Mouse (Mus musculus) MEL (cell line): Measurements from ENCODE around the gene Mslnl. TPM values are rescaled to one million over a fixed set of nuclear protein-coding genes. Genes with fewer than 3 reads are reported as not detected.

ENCODE experiments used
- DNase-seq: peaks from one replicate; pipeline ENCODE4 v3.0.0; 2011; ENCODE audit warnings: low read depth, low spot score
- H3K27ac ChIP-seq: 2 replicates; pipeline ENCODE4 v1.5.1; 2012; ENCODE audit warnings: low read depth, mild to moderate bottlenecking, control low read depth, low read length, moderate library complexity; ENCODE audit not compliant: control insufficient read depth
- H3K27me3 ChIP-seq, 2 experiments: fragments of 150-350 bp in 1 of 2; sonication (generic) in 1 of 2; 2 replicates each; pipeline ENCODE4 v1.6.1; 2012; ENCODE audit warnings: low read length in 2 of 2, mild to moderate bottlenecking in 2 of 2, improper control_type of control experiment in 1 of 2, moderate library complexity in 1 of 2; ENCODE audit not compliant: insufficient read depth in 2 of 2, control insufficient read depth in 1 of 2
- H3K36me3 ChIP-seq, 2 experiments: 2 replicates each; pipeline ENCODE4 v1.6.1; 2012 to 2014; ENCODE audit warnings: low read length in 2 of 2, improper control_type of control experiment in 1 of 2, inconsistent platforms in 1 of 2, mild to moderate bottlenecking in 1 of 2; ENCODE audit not compliant: insufficient read depth in 2 of 2, control insufficient read depth in 1 of 2
- H3K4me1 ChIP-seq, 2 experiments: fragments of 150-350 bp in 1 of 2; sonication (generic) in 1 of 2; 2 replicates each; pipeline ENCODE4 v1.6.1; 2012; ENCODE audit warnings: low read length in 2 of 2, improper control_type of control experiment in 1 of 2, mild to moderate bottlenecking in 1 of 2; ENCODE audit not compliant: insufficient read depth in 2 of 2, control insufficient read depth in 1 of 2
- H3K4me3 ChIP-seq, 2 experiments: fragments of 150-350 bp in 1 of 2; sonication (generic) in 1 of 2; 2 replicates each; pipeline ENCODE4 v1.5.1; 2012; ENCODE audit warnings: low read depth in 2 of 2, low read length in 2 of 2, mild to moderate bottlenecking in 2 of 2, moderate library complexity in 2 of 2, control low read depth in 1 of 2, improper control_type of control experiment in 1 of 2; ENCODE audit not compliant: control insufficient read depth in 1 of 2, insufficient read depth in 1 of 2
- H3K79me2 ChIP-seq: 2 replicates; pipeline ENCODE4 v1.6.1; 2012; ENCODE audit warnings: mild to moderate bottlenecking, low read length, moderate library complexity; ENCODE audit not compliant: control insufficient read depth, poor library complexity, insufficient read depth
- H3K9ac ChIP-seq: 2 replicates; pipeline ENCODE4 v1.6.1; 2012; ENCODE audit warnings: low read depth, mild to moderate bottlenecking, control low read depth, low read length, moderate library complexity; ENCODE audit not compliant: control insufficient read depth, poor library complexity, severe bottlenecking
- H3K9me3 ChIP-seq: fragments of 150-350 bp; sonication (generic); replicated peaks from 2 replicates; pipeline ENCODE4 v1.6.1; 2012; ENCODE audit warnings: mild to moderate bottlenecking, low read length, improper control_type of control experiment, moderate library complexity; ENCODE audit not compliant: insufficient read depth
- BHLHE40 ChIP-seq: IDR thresholded peaks from 2 replicates; pipeline ENCODE4 v1.6.1; 2012; ENCODE audit warnings: low read depth, mild to moderate bottlenecking, inconsistent platforms, low read length, improper control_type of control experiment, borderline replicate concordance
- CHD1 ChIP-seq: IDR thresholded peaks from 2 replicates; pipeline ENCODE4 v1.6.1; 2012; ENCODE audit warnings: low read depth, mild to moderate bottlenecking, inconsistent platforms, low read length, improper control_type of control experiment
- CHD2 ChIP-seq: IDR thresholded peaks from 2 replicates; pipeline ENCODE4 v1.6.1; 2011; ENCODE audit warnings: low read length, improper control_type of control experiment
- CTCF ChIP-seq, 3 experiments: IDR thresholded peaks in 2 of 3; conservative IDR thresholded peaks in 1 of 3; 2 replicates each; pipeline ENCODE4 v1.5.1; 2011 to 2012; ENCODE audit warnings: low read length in 3 of 3, low read depth in 2 of 3, mild to moderate bottlenecking in 2 of 3, improper control_type of control experiment in 1 of 3, inconsistent platforms in 1 of 3, mixed read lengths in 1 of 3, moderate library complexity in 1 of 3; ENCODE audit not compliant: control insufficient read depth in 1 of 3, insufficient read depth in 1 of 3, poor library complexity in 1 of 3, severe bottlenecking in 1 of 3
- E2F4 ChIP-seq: IDR thresholded peaks from 2 replicates; pipeline ENCODE4 v1.6.1; 2011; ENCODE audit warnings: low read depth, low read length, improper control_type of control experiment, borderline replicate concordance
- ELF1 ChIP-seq: IDR thresholded peaks from 2 replicates; pipeline ENCODE4 v1.6.1; 2014; ENCODE audit warnings: low read depth, mild to moderate bottlenecking, inconsistent platforms, low read length, improper control_type of control experiment, moderate library complexity
- EP300 ChIP-seq, 2 experiments: IDR thresholded peaks; 2 replicates each; pipeline ENCODE4 v1.6.1; 2011; ENCODE audit warnings: improper control_type of control experiment in 2 of 2, low read length in 2 of 2, low read depth in 1 of 2, mild to moderate bottlenecking in 1 of 2
- ETS1 ChIP-seq: IDR thresholded peaks from 2 replicates; pipeline ENCODE4 v1.6.1; 2012; ENCODE audit warnings: low read depth, mild to moderate bottlenecking, inconsistent platforms, low read length, improper control_type of control experiment, moderate library complexity
- GABPA ChIP-seq: IDR thresholded peaks from 2 replicates; pipeline ENCODE4 v1.6.1; 2012; ENCODE audit warnings: low read depth, mild to moderate bottlenecking, inconsistent platforms, low read length, improper control_type of control experiment, moderate library complexity
- GATA1 ChIP-seq: IDR thresholded peaks from 2 replicates; pipeline ENCODE4 v1.6.1; 2011; ENCODE audit warnings: low read depth, low read length, improper control_type of control experiment
- HCFC1 ChIP-seq: IDR thresholded peaks from 2 replicates; pipeline ENCODE4 v1.6.1; 2012; ENCODE audit warnings: low read depth, mild to moderate bottlenecking, inconsistent platforms, low read length, improper control_type of control experiment, moderate library complexity
- JUND ChIP-seq: IDR thresholded peaks from 2 replicates; pipeline ENCODE4 v1.6.1; 2011; ENCODE audit warnings: low read depth, mild to moderate bottlenecking, improper control_type of control experiment, low read length
- KAT2A ChIP-seq: conservative IDR thresholded peaks from 2 replicates; pipeline ENCODE4 v1.6.1; 2012; ENCODE audit warnings: low read depth, low read length, improper control_type of control experiment, inconsistent platforms
- MAFK ChIP-seq: IDR thresholded peaks from 2 replicates; pipeline ENCODE4 v1.6.1; 2011; ENCODE audit warnings: low read depth, mild to moderate bottlenecking, low read length, improper control_type of control experiment, borderline replicate concordance
- MAX ChIP-seq: IDR thresholded peaks from 2 replicates; pipeline ENCODE4 v1.6.1; 2011; ENCODE audit warnings: low read length, improper control_type of control experiment
- MAZ ChIP-seq: IDR thresholded peaks from 2 replicates; pipeline ENCODE4 v1.6.1; 2012; ENCODE audit warnings: low read depth, mild to moderate bottlenecking, inconsistent platforms, low read length, improper control_type of control experiment
- MEF2A ChIP-seq: IDR thresholded peaks from 2 replicates; pipeline ENCODE4 v1.6.1; 2014; ENCODE audit warnings: low read depth, mild to moderate bottlenecking, inconsistent platforms, low read length, improper control_type of control experiment; ENCODE audit not compliant: poor library complexity, insufficient replicate concordance, severe bottlenecking; ENCODE audit errors: extremely low read depth
- MXI1 ChIP-seq: IDR thresholded peaks from 2 replicates; pipeline ENCODE4 v1.6.1; 2011; ENCODE audit warnings: mild to moderate bottlenecking, low read depth, low read length, improper control_type of control experiment
- MYB ChIP-seq: IDR thresholded peaks from 2 replicates; pipeline ENCODE4 v1.6.1; 2011; ENCODE audit warnings: mild to moderate bottlenecking, low read depth, low read length, improper control_type of control experiment
- MYC ChIP-seq: IDR thresholded peaks from 2 replicates; pipeline ENCODE4 v1.6.1; 2011; ENCODE audit warnings: low read depth, mild to moderate bottlenecking, low read length, improper control_type of control experiment, moderate library complexity
- NELFE ChIP-seq: IDR thresholded peaks from 2 replicates; pipeline ENCODE4 v1.6.1; 2011; ENCODE audit warnings: low read depth, low read length, improper control_type of control experiment
- NRF1 ChIP-seq: IDR thresholded peaks from 2 replicates; pipeline ENCODE4 v1.6.1; 2014; ENCODE audit warnings: low read depth, mild to moderate bottlenecking, inconsistent platforms, low read length, improper control_type of control experiment, moderate library complexity; ENCODE audit not compliant: poor library complexity, insufficient read depth, severe bottlenecking
- POLR2A ChIP-seq, 2 experiments: IDR thresholded peaks; 2 replicates each; pipeline ENCODE4 v1.6.1; 2011 to 2012; ENCODE audit warnings: low read length in 2 of 2, mild to moderate bottlenecking in 2 of 2, control low read depth in 1 of 2, improper control_type of control experiment in 1 of 2, low read depth in 1 of 2, moderate library complexity in 1 of 2; ENCODE audit not compliant: control insufficient read depth in 1 of 2, insufficient read depth in 1 of 2, poor library complexity in 1 of 2
- POLR2AphosphoS2 ChIP-seq: IDR thresholded peaks from 2 replicates; pipeline ENCODE4 v1.6.1; 2011; ENCODE audit warnings: low read length, improper control_type of control experiment
- POLR2AphosphoS5 ChIP-seq: IDR thresholded peaks from 2 replicates; pipeline ENCODE4 v1.6.1; 2012; ENCODE audit warnings: low read depth, borderline replicate concordance, mild to moderate bottlenecking, inconsistent platforms, low read length, moderate library complexity, mixed read lengths
- RAD21 ChIP-seq: IDR thresholded peaks from 2 replicates; pipeline ENCODE4 v1.6.1; 2011; ENCODE audit warnings: mild to moderate bottlenecking, low read depth, low read length, improper control_type of control experiment
- RCOR1 ChIP-seq: IDR thresholded peaks from 2 replicates; pipeline ENCODE4 v1.6.1; 2012; ENCODE audit warnings: low read depth, mild to moderate bottlenecking, inconsistent platforms, low read length, improper control_type of control experiment
- SIN3A ChIP-seq: IDR thresholded peaks from 2 replicates; pipeline ENCODE4 v1.6.1; 2012; ENCODE audit warnings: low read length, improper control_type of control experiment, inconsistent platforms
- SMC3 ChIP-seq: IDR thresholded peaks from 2 replicates; pipeline ENCODE4 v1.6.1; 2011; ENCODE audit warnings: low read depth, low read length, improper control_type of control experiment
- TAL1 ChIP-seq: IDR thresholded peaks from 2 replicates; pipeline ENCODE4 v1.6.1; 2012; ENCODE audit warnings: mild to moderate bottlenecking, inconsistent platforms, low read length, moderate library complexity, mixed read lengths
- TBP ChIP-seq: IDR thresholded peaks from 2 replicates; pipeline ENCODE4 v1.8.0; 2011; ENCODE audit warnings: low read depth, low read length, improper control_type of control experiment
- TCF12 ChIP-seq: IDR thresholded peaks from 2 replicates; pipeline ENCODE4 v1.6.1; 2014; ENCODE audit warnings: low read depth, mild to moderate bottlenecking, inconsistent platforms, low read length, improper control_type of control experiment, moderate library complexity
- UBTF ChIP-seq: IDR thresholded peaks from 2 replicates; pipeline ENCODE4 v1.6.1; 2012; ENCODE audit warnings: low read depth, mild to moderate bottlenecking, inconsistent platforms, low read length, improper control_type of control experiment, moderate library complexity, borderline replicate concordance; ENCODE audit not compliant: insufficient read depth
- USF1 ChIP-seq: IDR thresholded peaks from 2 replicates; pipeline ENCODE4 v1.6.1; 2014; ENCODE audit warnings: low read depth, mild to moderate bottlenecking, inconsistent platforms, low read length, improper control_type of control experiment, moderate library complexity
- ZC3H11A ChIP-seq: IDR thresholded peaks from 2 replicates; pipeline ENCODE4 v1.6.1; 2012; ENCODE audit warnings: low read depth, mild to moderate bottlenecking, inconsistent platforms, low read length, improper control_type of control experiment
- ZKSCAN1 ChIP-seq: IDR thresholded peaks from 2 replicates; pipeline ENCODE4 v1.6.1; 2012; ENCODE audit warnings: low read depth, mild to moderate bottlenecking, inconsistent platforms, low read length, improper control_type of control experiment, moderate library complexity
- ZMIZ1 ChIP-seq: IDR thresholded peaks from 2 replicates; pipeline ENCODE4 v1.6.1; 2012; ENCODE audit warnings: low read depth, mild to moderate bottlenecking, inconsistent platforms, low read length, improper control_type of control experiment, moderate library complexity
- polyA plus RNA-seq, 2 experiments: library from polyadenylated mRNA; stranded (reverse) in 1 of 2; unstranded in 1 of 2; fragments of >175 nt in 1 of 2; fragments of >200 nt in 1 of 2; gene quantifications; 2 replicates each; pipeline versions ENCODE4 v1.2.1 to v1.2.4; 2012; ENCODE audit warnings: low replicate concordance in 2 of 2, low read depth in 1 of 2; ENCODE audit not compliant: insufficient read length in 2 of 2, insufficient read depth in 1 of 2, missing spikeins in 1 of 2
- total RNA-seq: library from RNA; depleted of rRNA; stranded (reverse); fragments of 300-350 nt; gene quantifications from 2 replicates; pipeline ENCODE4 v1.2.3, GENCODE M21; 2012

Gene Mslnl
- total and polyA plus RNA-seq, 3 experiments = 0.08 TPM; not detected in 1

GRCm38 (mm10) chr17:25792615-25793014 is 56.8 kb downstream of the Mslnl start, which contains the start of gene Fam173a:
Gene Fam173a, minus strand, starts transcription at chr17:25792901.
- H3K27ac ChIP-seq = peak within 1 kb of the TSS; percentile 97
- peaks cover 0 to 7% of the 10 kb centered on the region in 2 experiments; a peak in 1 of 4 replicates for H3K36me3 ChIP-seq
- DNase-seq = peak; percentile 96
- no peaks in the 10 kb centered on the region for H3K27me3 ChIP-seq
- H3K9me3 ChIP-seq = no peaks in the 10 kb centered on the region
- H3K4me1 ChIP-seq = peaks cover 0 to 29% of the 10 kb centered on the region in 2 experiments; a peak in 2 of 4 replicates
- peaks cover 20% of the 10 kb centered on the region for H3K79me2 ChIP-seq
- peak within 1 kb of the TSS; percentile 87 for H3K9ac ChIP-seq
- peak within 1 kb of the TSS; percentile 67 to 84 for H3K4me3 ChIP-seq
- no peak for TF ChIP-seq UBTF
- TF ChIP-seq JUND = no peak
- peak in 1 of 2 experiments; percentile 37; a peak in 1 of 4 replicates for TF ChIP-seq EP300 (IDR thresholded peaks at IDR 0.05; ENCODE audit: low read depth in 1 of 2, low read length in 2 of 2)
- no peak for TF ChIP-seq MEF2A
- TF ChIP-seq SIN3A = 0 out of 2 replicates have a peak, but pooled peaks have one; percentile 46
- TF ChIP-seq TBP = 0 out of 2 replicates have a peak, but pooled peaks have one; percentile 29
- TF ChIP-seq ZKSCAN1 = no peak
- TF ChIP-seq ETS1 = peak; percentile 72; the same call in 1 of the 2 replicates
- no peak for TF ChIP-seq CHD1
- no peak; the same call in 1 of the 2 replicates for TF ChIP-seq CHD2
- peak; percentile 92 for TF ChIP-seq MAZ
- TF ChIP-seq POLR2AphosphoS2 = peak; percentile 90
- peak; percentile 91; the same call in 1 of the 2 replicates for TF ChIP-seq E2F4
- TF ChIP-seq RCOR1 = no peak
- no peak; the same call in 1 of the 2 replicates for TF ChIP-seq HCFC1
- TF ChIP-seq KAT2A = no peak
- TF ChIP-seq POLR2A (IDR thresholded peaks at IDR 0.05; ENCODE audit: control insufficient read depth in 1 of 2, insufficient read depth in 1 of 2, low read depth in 1 of 2, low read length in 2 of 2, poor library complexity in 1 of 2) = peak; percentile 12 to 17; a peak in 1 of 4 replicates
- no peak for TF ChIP-seq MAFK
- no peak for TF ChIP-seq GATA1
- TF ChIP-seq CTCF (IDR thresholded peaks at IDR 0.05 in 2 of 3, conservative IDR thresholded peaks at IDR 0.05 in 1 of 3; ENCODE audit: control insufficient read depth in 1 of 3, insufficient read depth in 1 of 3, low read depth in 2 of 3, low read length in 3 of 3, poor library complexity in 1 of 3, severe bottlenecking in 1 of 3) = no peak
- TF ChIP-seq SMC3 = no peak
- TF ChIP-seq ZMIZ1 = peak; percentile 61; the same call in 1 of the 2 replicates
- TF ChIP-seq TAL1 = no peak
- TF ChIP-seq MAX = no peak; the same call in 1 of the 2 replicates
- TF ChIP-seq GABPA = no peak
- no peak for TF ChIP-seq MYB
- no peak for TF ChIP-seq POLR2AphosphoS5
- no peak for TF ChIP-seq BHLHE40
- no peak for TF ChIP-seq USF1
- TF ChIP-seq RAD21 = no peak
- no peak for TF ChIP-seq TCF12
- 0 out of 2 replicates have a peak, but pooled peaks have one; percentile 14 for TF ChIP-seq MXI1
- no peak for TF ChIP-seq NRF1
- TF ChIP-seq ELF1 = peak; percentile 46; the same call in 1 of the 2 replicates
- TF ChIP-seq MYC = peak; percentile 25; the same call in 1 of the 2 replicates
- no peak for TF ChIP-seq ZC3H11A
- no peak; the same call in 1 of the 2 replicates for TF ChIP-seq NELFE
